ENCODE assay signal across 9 mouse cellular contexts in the genomic region with DNA sequence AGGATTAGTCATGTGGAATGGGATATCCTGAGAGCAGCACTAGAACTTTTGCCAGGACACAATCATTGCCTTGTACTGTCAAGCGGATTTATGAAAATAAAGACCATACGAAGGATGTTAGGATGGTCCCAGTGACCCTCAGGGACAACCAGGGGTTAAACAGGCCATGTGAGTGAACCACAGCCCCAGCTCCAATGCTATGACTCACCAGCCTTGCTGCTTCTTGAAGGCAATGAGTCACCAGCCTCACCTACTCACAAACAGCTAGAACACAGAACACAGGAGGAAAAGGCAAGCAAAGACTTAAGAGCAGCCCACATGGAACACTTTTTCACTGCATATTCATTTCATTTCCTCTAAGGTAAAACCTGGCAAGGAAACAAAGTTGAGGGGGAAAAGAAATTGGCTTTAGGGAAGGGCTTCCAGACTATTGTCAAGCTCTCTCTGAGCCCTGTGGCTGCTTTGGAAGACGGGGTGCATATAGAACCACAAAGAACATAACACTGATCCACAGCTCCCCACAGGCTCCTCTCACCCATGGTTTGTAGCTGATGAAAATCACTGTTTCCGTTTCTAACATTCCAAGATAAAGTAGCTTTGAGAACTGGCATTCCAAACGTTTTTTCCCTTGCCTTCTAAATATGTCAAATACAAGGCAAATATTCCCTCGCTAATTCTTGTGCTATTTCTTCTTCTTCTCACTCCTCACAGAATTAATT. TPM values are rescaled to one million over a fixed set of nuclear protein-coding genes. Genes with fewer than 3 reads are reported as not detected.
DNase-seq lines count a peak whose midpoint lies in the region; ATAC-seq and TF ChIP-seq lines count a peak whose summit lies in the region.
"Had no signal": no experiment of that assay in that cellular context is flagged by ENCODE, and none has a peak within 500 bp of the region (broad histone marks: within the 10 kb centered on the region; RNA-seq: fewer than 3 reads in every experiment).

No protein-coding gene starts in this region.

- no peak overlapping the region for H3K4me3 ChIP-seq in hindbrain, postnatal 0 days (ENCODE audit: low read length)

- in situ Hi-C loops in Patski (cut with MboI; ENCODE audit: low pct_unique_long_range_greater_than_20kb): loop anchor here (25.0 kb wide), 1 partner anchor 1269 kb away; a partner anchor contains a TSS

- no peak overlapping the region for H3K4me2 ChIP-seq in hindbrain, postnatal 0 days (ENCODE audit: low read depth, low read length)

- CTCF ChIA-PET in Patski (lab: Charles Lee): interaction anchor here (1.0 to 2.0 kb wide), 3 partner anchors 12 to 56 kb away, joined by 3 to 13 read pairs (median 4); no protein-coding TSS in a partner anchor

- DNase-seq in layer of hippocampus, adult 9-11 months: peak; percentile 2
- no peak for DNase-seq in layer of hippocampus, adult 9-10 months (ENCODE audit: low spot score)
- no peak for DNase-seq in Patski (ENCODE audit: low read depth, low spot score)
- DNase-seq in fibroblast of lung, adult 2 months (ENCODE audit: low read depth): peak; percentile 78
- DNase-seq in hindbrain, postnatal 0 days (ENCODE audit: low spot score): no peak
- no peak for DNase-seq in spleen, postnatal 14 days (ENCODE audit: low spot score in 2 of 2)
- DNase-seq: kidney, postnatal 25 days had no signal

- H3K9me3 ChIP-seq in hindbrain, postnatal 0 days (ENCODE audit: low read length): no peaks in the 10 kb centered on the region

- TF ChIP-seq CTCF in Patski (IDR thresholded peaks at IDR 0.05): no peak
- TF ChIP-seq CTCF in hindbrain, postnatal 0 days (IDR thresholded peaks at IDR 0.05; ENCODE audit: low read depth): no peak

- ATAC-seq in Patski: peak; percentile 85
- ATAC-seq in monocyte, adult 5-6 weeks (replicated peaks; ENCODE audit: insufficient number of reproducible peaks, low FRiP score, low TSS enrichment, poor library complexity, severe bottlenecking): peak; percentile 50; the same call in 1 of the 2 replicates
- ATAC-seq in hindbrain, postnatal 0 days: no peak
- ATAC-seq: forebrain, embryonic 14.5 days had no signal

- POLR2A ChIA-PET in Patski (lab: Charles Lee): interaction anchor here (1.1 kb wide), 1 partner anchor 9 kb away, joined by 3 read pairs; no protein-coding TSS in a partner anchor

- no peaks in the 10 kb centered on the region for H3K27me3 ChIP-seq in Patski
- no peaks in the 10 kb centered on the region for H3K27me3 ChIP-seq in hindbrain, postnatal 0 days (ENCODE audit: insufficient read depth, low read length)

- H3K4me1 ChIP-seq in hindbrain, postnatal 0 days (ENCODE audit: insufficient read depth, low read length): no peaks in the 10 kb centered on the region

- H3K36me3 ChIP-seq in hindbrain, postnatal 0 days (ENCODE audit: insufficient read depth, low read length): no peaks in the 10 kb centered on the region

- WGBS in hindbrain, postnatal 0 days: 77% methylated on average over 6 of the region's 6 CpGs

- H3K9ac ChIP-seq in hindbrain, postnatal 0 days (replicated peaks; ENCODE audit: low read length): no peak overlapping the region

- no peak overlapping the region for H3K27ac ChIP-seq in hindbrain, postnatal 0 days

RNA-seq across cellular contexts. Expression of a gene that starts 3.0 kb away (rescaled TPM):
- polyA plus RNA-seq in Patski (2021): 537 TPM
- total RNA-seq in monocyte, adult 5-6 weeks (2017): 354 to 449 TPM (median 418 TPM) in 3 replicates
- 4.8 and 10.8 TPM in 2 replicates for total RNA-seq in hindbrain, postnatal 0 days (2014; rRNA removed)
- 14.6 and 18.6 TPM in 2 replicates for polyA plus RNA-seq in hindbrain, postnatal 0 days (2015; fragmentation: Nextera tagmentation; extraction: Ambion mirVana)

Comparison
In these comparisons a context has a peak if more than half of its experiments do, and no peak if none do; other contexts are left out.
1. DNase-seq: peak in layer of hippocampus, adult 9-11 months (single experiment) and fibroblast of lung, adult 2 months (single experiment); none in layer of hippocampus, adult 9-10 months (single experiment), Patski (single experiment), hindbrain, postnatal 0 days (single experiment) and spleen, postnatal 14 days (0 of 2).
2. RNA of a gene that starts 3.0 kb away (total RNA-seq): 354 to 449 TPM in monocyte, adult 5-6 weeks; 4.8 to 10.8 TPM in hindbrain, postnatal 0 days; every median in the first group is over 10 times any median in the second.